Mouse (Mus musculus) layer of hippocampus, adult 8-10 months (tissue): ENCODE data around the gene Calm4. TPM values are rescaled to one million over a fixed set of nuclear protein-coding genes. Genes with fewer than 3 reads are reported as not detected.
A peak's percentile ranks its signal among the peaks of the same experiment; 100 is the strongest.

Source experiments
- DNase-seq, 2 experiments: peaks; one replicate each; pipeline ENCODE4 v3.0.0; 2022; ENCODE audit warnings: low spot score in 2 of 2
- total RNA-seq, 4 experiments: library from RNA; stranded (reverse); gene quantifications; 2 replicates each; pipeline ENCODE4 v1.2.4; 2022

The Calm4 gene
- total RNA-seq, 4 experiments from 2014 or later = not detected

DNA sequence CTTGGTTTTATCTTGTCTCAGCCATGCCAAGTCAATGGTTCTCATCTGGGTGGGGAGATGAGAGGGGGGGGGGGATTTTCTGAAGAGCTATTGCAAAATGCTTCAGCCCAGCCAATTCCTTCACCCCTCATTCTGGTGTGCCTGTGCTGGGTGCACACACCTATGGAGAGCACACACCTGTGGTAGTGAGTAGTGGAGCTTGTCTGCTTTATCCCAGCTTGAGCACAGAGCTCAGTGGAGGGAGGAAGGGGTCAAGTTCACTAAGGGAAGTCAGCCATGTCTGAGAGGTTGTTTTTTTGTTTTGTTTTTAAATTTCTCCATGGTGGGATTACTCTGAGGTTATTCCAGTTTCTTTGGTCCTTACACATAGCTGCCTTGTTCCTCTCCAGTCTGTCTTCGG is 18.7 kb downstream of the Calm4 start:
- no peak for DNase-seq

GRCm38 (mm10) chr13:3861251-3861650 is 23.7 kb downstream of the Calm4 start:
- no peak for DNase-seq

DNA sequence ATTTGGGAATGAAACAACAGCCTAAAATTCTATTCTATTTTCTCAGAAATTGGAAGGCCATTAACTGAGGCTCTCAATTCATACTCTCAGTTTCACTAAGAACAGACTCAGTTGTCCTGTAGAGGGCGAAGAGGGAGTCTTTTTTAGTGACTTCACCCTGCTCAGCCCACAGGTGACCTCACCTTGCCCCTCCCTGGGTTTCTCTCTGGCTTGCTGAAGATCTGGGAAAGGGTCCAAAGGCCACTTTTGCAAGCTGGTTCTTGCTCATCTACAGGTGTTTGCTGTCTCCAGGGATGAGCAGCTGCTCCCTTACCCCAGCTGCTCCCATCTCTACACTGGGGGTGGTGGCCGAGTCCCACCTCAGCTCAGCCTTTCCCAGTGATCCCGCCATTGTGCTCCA is 24.8 kb downstream of the Calm4 start:
- no peak for DNase-seq

DNA sequence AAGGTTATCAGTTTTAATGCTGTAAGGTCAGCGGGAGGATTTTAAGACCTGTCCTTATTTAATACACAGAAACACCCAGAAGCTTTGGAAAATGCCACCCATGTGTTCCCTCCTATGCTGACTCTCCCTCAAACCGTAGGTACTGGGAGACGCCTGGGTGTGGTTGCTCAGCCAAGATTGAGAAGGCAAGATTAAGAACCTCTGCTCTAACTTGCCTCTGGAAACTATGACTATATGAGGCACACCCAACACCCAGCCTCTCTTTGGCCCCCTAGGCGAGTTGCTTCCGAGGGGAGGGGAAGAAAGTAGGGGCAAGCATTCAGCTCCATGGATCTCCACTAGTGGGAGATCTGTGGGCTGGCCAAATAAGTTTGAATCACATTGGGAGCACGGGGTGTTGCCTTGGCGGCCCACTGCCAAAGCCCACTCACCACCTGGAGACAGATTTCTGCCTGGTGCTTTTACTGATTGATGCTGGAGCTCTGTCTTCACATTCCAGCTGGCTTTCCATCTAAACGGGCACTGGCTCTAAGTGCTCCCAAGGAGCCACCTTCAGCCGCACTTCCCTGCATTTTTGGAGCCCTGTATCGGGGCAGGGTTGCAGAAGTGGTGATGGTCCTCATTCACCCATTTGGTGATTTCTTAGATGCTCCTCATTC is 25.5 kb downstream of the Calm4 start:
- peak in 1 of 2 experiments; percentile 28 for DNase-seq

DNA sequence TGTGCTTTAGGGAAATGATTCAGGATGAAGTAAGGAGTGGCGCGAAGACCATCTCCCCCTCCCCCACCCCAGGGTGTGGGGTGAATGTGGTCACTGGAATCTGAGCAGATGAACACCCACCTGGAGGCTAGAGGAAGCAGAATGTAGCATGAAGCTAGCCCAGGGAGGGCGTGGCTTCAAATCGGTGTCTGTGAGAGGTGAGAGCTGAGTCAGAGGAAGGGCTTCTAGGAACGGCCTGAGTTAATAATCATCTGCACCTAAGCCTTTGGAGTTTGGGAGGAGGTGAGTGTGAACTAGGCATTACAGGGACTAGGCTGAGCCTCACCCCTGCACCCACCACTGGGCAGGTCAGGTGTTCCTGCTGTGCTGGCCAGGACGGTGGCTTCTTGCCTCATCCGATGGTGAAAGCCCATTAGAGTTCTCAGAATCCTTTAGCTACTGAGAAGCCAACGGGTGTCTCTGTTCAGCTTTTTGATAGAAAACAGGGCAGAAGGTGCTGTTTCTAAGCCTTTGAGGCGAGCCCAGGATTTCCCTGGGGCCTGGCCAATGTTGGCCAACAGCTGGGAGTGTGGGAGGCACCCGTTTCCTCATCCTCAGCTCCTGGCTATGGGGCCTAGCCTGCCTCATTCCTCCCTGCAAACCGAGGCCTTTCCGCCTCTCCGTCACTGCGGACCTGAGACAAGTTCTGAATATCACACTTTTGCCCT is 28.2 kb downstream of the Calm4 start:
- no peak for DNase-seq

GRCm38 (mm10) chr13:3866355-3867052 is 28.9 kb downstream of the Calm4 start:
- no peak for DNase-seq

GRCm38 (mm10) chr13:3867158-3867557 is 29.6 kb downstream of the Calm4 start:
- DNase-seq = no peak

DNA sequence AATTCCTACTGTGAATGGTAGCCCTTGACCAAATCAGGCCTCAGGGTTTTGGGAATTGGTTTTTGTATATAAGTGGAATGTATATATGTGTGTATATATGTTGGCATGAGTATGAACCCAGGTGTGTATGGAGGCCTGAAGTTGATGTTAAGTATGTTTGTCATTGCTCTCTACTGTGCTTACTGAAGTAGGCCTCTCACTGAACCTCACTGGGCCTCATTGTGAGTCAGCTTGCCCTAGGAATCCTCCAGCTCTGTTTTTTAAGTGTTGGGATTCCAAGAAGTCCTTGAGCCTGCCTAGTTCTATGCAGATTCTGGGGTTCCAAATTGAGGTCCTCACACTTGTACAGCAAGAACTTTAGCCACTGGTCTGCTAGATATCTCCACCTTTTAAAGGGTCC is 32.3 kb downstream of the Calm4 start:
- no peak for DNase-seq

GRCm38 (mm10) chr13:3872832-3873231 is 35.3 kb downstream of the Calm4 start:
- no peak for DNase-seq

DNA sequence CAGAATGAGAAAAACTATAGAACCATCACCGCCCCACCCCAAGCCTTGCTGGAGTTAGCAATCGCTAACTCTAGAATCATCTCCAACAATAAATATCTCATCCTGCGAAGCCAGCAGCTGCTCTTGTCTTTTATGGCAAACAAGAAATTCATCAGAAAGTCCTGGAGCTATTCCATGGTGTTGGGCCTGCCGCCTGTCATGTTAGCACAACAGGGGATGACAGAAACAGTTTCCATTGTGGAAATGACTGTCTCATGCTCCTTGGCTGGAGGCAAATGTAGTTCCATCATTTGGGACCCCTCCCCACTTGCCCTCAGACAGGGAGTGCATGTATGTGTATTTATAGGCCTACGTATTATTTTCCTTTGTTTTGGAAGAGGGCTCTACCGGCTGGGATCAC is 38.9 kb downstream of the Calm4 start:
- DNase-seq = peak in 1 of 2 experiments; percentile 39

- no peak for DNase-seq
These were observed 39.6 kb downstream of the Calm4 start for GRCm38 (mm10) chr13:3877185-3877584.

GRCm38 (mm10) chr13:3877679-3878220 is 40.2 kb downstream of the Calm4 start:
- DNase-seq = no peak

DNA sequence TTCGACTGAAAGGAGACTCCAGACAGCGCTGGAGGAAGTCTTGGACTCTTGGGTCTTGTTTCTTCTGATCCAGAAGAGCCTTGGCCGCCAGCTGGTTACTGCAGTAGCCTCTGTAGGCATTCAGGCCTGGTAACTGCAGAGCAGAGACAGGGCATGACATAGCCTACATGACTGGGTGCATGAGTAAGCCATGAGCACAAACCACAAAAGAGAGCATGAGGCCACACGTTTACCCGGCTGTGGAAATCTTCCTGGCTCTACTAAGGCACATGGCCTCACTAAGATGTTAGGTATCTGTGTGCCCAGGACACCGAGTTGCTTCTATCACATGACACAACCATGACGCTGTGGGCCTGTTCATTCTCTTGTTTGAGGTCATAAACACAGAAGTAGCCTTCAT is 49.1 kb downstream of the Calm4 start:
- no peak for DNase-seq

Other genes with a start within 250 kb of the Calm4 start
- gene Fam208b, start 226.6 kb upstream of the Calm4 start, total RNA-seq = 10 to 100 TPM; 25.0 to 35.6 (median 28.9) TPM
- gene Asb13, start 203.7 kb upstream of the Calm4 start, total RNA-seq = 10 to 100 TPM; 35.5 to 38.5 (median 36.9) TPM
- gene Calml3, start 33.4 kb upstream of the Calm4 start, total RNA-seq = not detected
- gene Calm5, start 16.4 kb downstream of the Calm4 start, total RNA-seq = not detected
- 10 to 100 TPM; 35.6 to 49.4 (median 41.1) TPM for gene Net1, start 80.5 kb downstream of the Calm4 start, total RNA-seq
- gene Tubal3, start 80.5 kb downstream of the Calm4 start, total RNA-seq = not detected
- gene Ucn3, start 107.6 kb downstream of the Calm4 start, total RNA-seq = not detected
- gene Akr1c14, start 211.3 kb downstream of the Calm4 start, total RNA-seq = 1 to 10 TPM; 1.2 to 1.7 (median 1.4) TPM